Comparison of ENCODE assay signal across 15 mouse cellular contexts in genomic region chr12:75745697-75746290, GRCm38 (mm10). TPM values are rescaled to one million over a fixed set of nuclear protein-coding genes. Genes with fewer than 3 reads are reported as not detected.
DNase-seq lines count a peak whose midpoint lies in the region; ATAC-seq and TF ChIP-seq lines count a peak whose summit lies in the region.
"Had no signal": no experiment of that assay in that cellular context is flagged by ENCODE, and none has a peak within 500 bp of the region (broad histone marks: within the 10 kb centered on the region; RNA-seq: fewer than 3 reads in every experiment).

No protein-coding gene starts in this region.

- WGBS in heart, embryonic 14.5 days = 13% methylated on average over 14 of the region's 14 CpGs
- WGBS in liver, embryonic 13.5 days (ENCODE audit: insufficient replicate concordance) = 17% methylated on average over 14 of the region's 14 CpGs
- WGBS in hindbrain, postnatal 0 days = 74% methylated on average over 14 of the region's 14 CpGs
- 86% methylated on average over 14 of the region's 14 CpGs for WGBS in forebrain, embryonic 10.5 days

- no peaks in the 10 kb centered on the region for H3K79me2 ChIP-seq in MEL (ENCODE audit: control insufficient read depth, insufficient read depth, low read length, poor library complexity)

- no peak for TF ChIP-seq RAD21 in MEL (IDR thresholded peaks at IDR 0.05; ENCODE audit: low read depth, low read length)

- peak overlapping the region; percentile 62 for H3K27ac ChIP-seq in MEL (ENCODE audit: control insufficient read depth, low read depth, low read length)
- peak overlapping the region; percentile 32 to 62; a peak in 3 of 4 replicates for H3K27ac ChIP-seq in heart, embryonic 14.5 days (replicated peaks in 1 of 2; ENCODE audit: control insufficient read depth in 1 of 2, insufficient read depth in 1 of 2, low read depth in 2 of 2, low read length in 2 of 2)
- no peak overlapping the region for H3K27ac ChIP-seq in liver, embryonic 13.5 days
- no peak overlapping the region for H3K27ac ChIP-seq in hindbrain, postnatal 0 days
- H3K27ac ChIP-seq in forebrain, embryonic 10.5 days = no peak overlapping the region
- H3K27ac ChIP-seq: embryonic facial prominence, embryonic 12.5 days; midbrain, embryonic 10.5 days had no signal

- no peaks in the 10 kb centered on the region for H3K27me3 ChIP-seq in MEL (ENCODE audit: control insufficient read depth in 1 of 2, insufficient read depth in 2 of 2, low read length in 2 of 2)
- no peaks in the 10 kb centered on the region for H3K27me3 ChIP-seq in heart, embryonic 14.5 days (ENCODE audit: control insufficient read depth, insufficient read depth, low read length)
- no peaks in the 10 kb centered on the region for H3K27me3 ChIP-seq in liver, embryonic 13.5 days
- H3K27me3 ChIP-seq in hindbrain, postnatal 0 days (ENCODE audit: insufficient read depth, low read length) = no peaks in the 10 kb centered on the region
- H3K27me3 ChIP-seq in forebrain, embryonic 10.5 days (ENCODE audit: poor library complexity, severe bottlenecking) = peaks cover 12% of the 10 kb centered on the region
- H3K27me3 ChIP-seq: embryonic facial prominence, embryonic 12.5 days had no signal

- DNase-seq in heart, adult 11 months = peak; percentile 88
- no peak for DNase-seq in heart, postnatal 36 days
- DNase-seq in MEL (ENCODE audit: low read depth, low spot score) = peak; percentile 84
- peak; percentile 28 for DNase-seq in liver, embryonic 13.5 days
- DNase-seq in left cerebral cortex, adult 8-10 months (ENCODE audit: low spot score in 2 of 2) = no peak
- no peak for DNase-seq in hindbrain, postnatal 0 days (ENCODE audit: low spot score)
- no peak for DNase-seq in forebrain, embryonic 10.5 days (ENCODE audit: extremely low spot score, low spot score)
- DNase-seq: B cell, adult 2 months; cerebellum, adult 2 months; forebrain, postnatal 0 days; thymus, postnatal 14 days had no signal

- peak; percentile 86 to 88 for TF ChIP-seq EP300 in MEL (IDR thresholded peaks at IDR 0.05; ENCODE audit: low read depth in 1 of 2, low read length in 2 of 2)

- intact Hi-C loops in heart, postnatal 36 days (cut with DNase I) = no loop called here

- peak overlapping the region; percentile 19 to 40 for H3K4me3 ChIP-seq in MEL (ENCODE audit: control insufficient read depth in 1 of 2, insufficient read depth in 1 of 2, low read depth in 2 of 2, low read length in 2 of 2)
- H3K4me3 ChIP-seq in heart, embryonic 14.5 days (ENCODE audit: control insufficient read depth in 1 of 2, insufficient read depth in 1 of 2, low read depth in 1 of 2, low read length in 2 of 2) = no peak overlapping the region
- H3K4me3 ChIP-seq in liver, embryonic 13.5 days (replicated peaks) = no peak overlapping the region
- no peak overlapping the region for H3K4me3 ChIP-seq in hindbrain, postnatal 0 days (ENCODE audit: low read length)
- H3K4me3 ChIP-seq in forebrain, embryonic 10.5 days = no peak overlapping the region
- H3K4me3 ChIP-seq: embryonic facial prominence, embryonic 12.5 days; midbrain, embryonic 10.5 days had no signal

- peaks cover 5 to 16% of the 10 kb centered on the region in 2 experiments for H3K4me1 ChIP-seq in MEL (ENCODE audit: control insufficient read depth in 1 of 2, insufficient read depth in 2 of 2, low read length in 2 of 2)
- peaks cover 8 to 18% of the 10 kb centered on the region in 2 experiments for H3K4me1 ChIP-seq in heart, embryonic 14.5 days (ENCODE audit: control insufficient read depth in 2 of 2, insufficient read depth in 2 of 2, low read length in 2 of 2)
- H3K4me1 ChIP-seq in liver, embryonic 13.5 days (replicated peaks) = peaks cover 10% of the 10 kb centered on the region; the same call in 1 of the 2 replicates
- no peaks in the 10 kb centered on the region for H3K4me1 ChIP-seq in hindbrain, postnatal 0 days (ENCODE audit: insufficient read depth, low read length)
- H3K4me1 ChIP-seq in forebrain, embryonic 10.5 days = peaks cover 6% of the 10 kb centered on the region; the same call in 1 of the 2 replicates
- H3K4me1 ChIP-seq: embryonic facial prominence, embryonic 12.5 days; midbrain, embryonic 10.5 days had no signal

- H3K9me3 ChIP-seq in MEL (replicated peaks; ENCODE audit: insufficient read depth, low read length) = no peaks in the 10 kb centered on the region
- no peaks in the 10 kb centered on the region for H3K9me3 ChIP-seq in heart, embryonic 14.5 days (ENCODE audit: control insufficient read depth, low read length)
- no peaks in the 10 kb centered on the region for H3K9me3 ChIP-seq in liver, embryonic 13.5 days (replicated peaks)
- H3K9me3 ChIP-seq in hindbrain, postnatal 0 days (ENCODE audit: low read length) = no peaks in the 10 kb centered on the region
- no peaks in the 10 kb centered on the region for H3K9me3 ChIP-seq in forebrain, embryonic 10.5 days
- H3K9me3 ChIP-seq: embryonic facial prominence, embryonic 12.5 days; midbrain, embryonic 10.5 days had no signal

- TF ChIP-seq CTCF in MEL (IDR thresholded peaks at IDR 0.05 in 2 of 3, conservative IDR thresholded peaks at IDR 0.05 in 1 of 3; ENCODE audit: control insufficient read depth in 1 of 3, insufficient read depth in 1 of 3, low read depth in 2 of 3, low read length in 3 of 3, poor library complexity in 1 of 3, severe bottlenecking in 1 of 3) = no peak
- TF ChIP-seq CTCF in hindbrain, postnatal 0 days (IDR thresholded peaks at IDR 0.05; ENCODE audit: low read depth) = no peak

- H3K9ac ChIP-seq in MEL (ENCODE audit: control insufficient read depth, low read depth, low read length, poor library complexity, severe bottlenecking) = peak overlapping the region; percentile 19; the same call in 1 of the 2 replicates
- no peak overlapping the region for H3K9ac ChIP-seq in heart, embryonic 14.5 days (ENCODE audit: low read length)
- H3K9ac ChIP-seq in liver, embryonic 13.5 days = no peak overlapping the region
- H3K9ac ChIP-seq in hindbrain, postnatal 0 days (replicated peaks; ENCODE audit: low read length) = no peak overlapping the region
- H3K9ac ChIP-seq: embryonic facial prominence, embryonic 12.5 days; forebrain, postnatal 0 days had no signal

- TF ChIP-seq POLR2A in MEL (IDR thresholded peaks at IDR 0.05; ENCODE audit: control insufficient read depth in 1 of 2, insufficient read depth in 1 of 2, low read depth in 1 of 2, low read length in 2 of 2, poor library complexity in 1 of 2) = no peak

- peak overlapping the region; percentile 41 for H3K4me2 ChIP-seq in heart, embryonic 14.5 days (ENCODE audit: low read length)
- 0 out of 2 replicates have a peak overlapping the region, but pooled peaks have one; percentile 34 for H3K4me2 ChIP-seq in liver, embryonic 13.5 days
- H3K4me2 ChIP-seq in hindbrain, postnatal 0 days (ENCODE audit: low read depth, low read length) = no peak overlapping the region
- H3K4me2 ChIP-seq: embryonic facial prominence, embryonic 12.5 days had no signal

- H3K36me3 ChIP-seq in MEL (ENCODE audit: control insufficient read depth in 1 of 2, insufficient read depth in 2 of 2, low read length in 2 of 2) = peaks cover 0 to 9% of the 10 kb centered on the region in 2 experiments; a peak in 2 of 4 replicates
- H3K36me3 ChIP-seq in heart, embryonic 14.5 days (ENCODE audit: control insufficient read depth, insufficient read depth, low read length) = no peaks in the 10 kb centered on the region
- H3K36me3 ChIP-seq in liver, embryonic 13.5 days = no peaks in the 10 kb centered on the region
- no peaks in the 10 kb centered on the region for H3K36me3 ChIP-seq in hindbrain, postnatal 0 days (ENCODE audit: insufficient read depth, low read length)
- no peaks in the 10 kb centered on the region for H3K36me3 ChIP-seq in forebrain, embryonic 10.5 days (replicated peaks)
- H3K36me3 ChIP-seq: embryonic facial prominence, embryonic 12.5 days; midbrain, embryonic 10.5 days had no signal

- ATAC-seq in heart, embryonic 14.5 days (ENCODE audit: insufficient number of reproducible peaks, insufficient read depth, low FRiP score, low read depth) = peak; percentile 64; the same call in 1 of the 2 replicates
- ATAC-seq in liver, embryonic 13.5 days (ENCODE audit: low read depth) = peak; percentile 73
- ATAC-seq in hindbrain, postnatal 0 days = no peak
- ATAC-seq: forebrain, postnatal 0 days; intestine, embryonic 16.5 days had no signal

TF ChIP-seq in MEL, 35 proteins besides CTCF, POLR2A, EP300 and RAD21 (continues in another document):
- 0 out of 2 replicates have a peak, but pooled peaks have one; percentile 35 for TF ChIP-seq TAL1 (IDR thresholded peaks at IDR 0.05; ENCODE audit: low read length)
- peak; percentile 95 for TF ChIP-seq GATA1 (IDR thresholded peaks at IDR 0.05; ENCODE audit: low read depth, low read length)
- TF ChIP-seq ETS1 (IDR thresholded peaks at IDR 0.05; ENCODE audit: low read depth, low read length) = peak; percentile 90
- 0 out of 2 replicates have a peak, but pooled peaks have one; percentile 34 for TF ChIP-seq TBP (IDR thresholded peaks at IDR 0.05; ENCODE audit: low read depth, low read length)
- TF ChIP-seq SIN3A (IDR thresholded peaks at IDR 0.05; ENCODE audit: low read length) = peak; percentile 74
- TF ChIP-seq TCF12 (IDR thresholded peaks at IDR 0.05; ENCODE audit: low read depth, low read length) = peak; percentile 68
- TF ChIP-seq ELF1 (IDR thresholded peaks at IDR 0.05; ENCODE audit: low read depth, low read length) = peak; percentile 57
- no peak for TF ChIP-seq ZKSCAN1 (IDR thresholded peaks at IDR 0.05; ENCODE audit: low read depth, low read length)
- peak; percentile 64 for TF ChIP-seq MYB (IDR thresholded peaks at IDR 0.05; ENCODE audit: low read depth, low read length)
- peak; percentile 47 for TF ChIP-seq MAZ (IDR thresholded peaks at IDR 0.05; ENCODE audit: low read depth, low read length)
- no peak for TF ChIP-seq ZC3H11A (IDR thresholded peaks at IDR 0.05; ENCODE audit: low read depth, low read length)
- TF ChIP-seq MXI1 (IDR thresholded peaks at IDR 0.05; ENCODE audit: low read depth, low read length) = peak; percentile 53
- TF ChIP-seq KAT2A (conservative IDR thresholded peaks at IDR 0.05; ENCODE audit: low read depth, low read length) = no peak
- TF ChIP-seq CHD2 (IDR thresholded peaks at IDR 0.05; ENCODE audit: low read length) = peak; percentile 55

RNA-seq across cellular contexts. Expression of gene Sgpp1, which starts 10.3 kb away (rescaled TPM):
- 10 to 100 TPM; 19.8 to 20.4 TPM for total RNA-seq in heart, postnatal 36 days (2021)
- total RNA-seq in MEL (2012; rRNA removed) = 22.7 and 25.7 TPM in 2 replicates
- 10 to 100 TPM in 1 of 2 experiments, not detected in 1; 28.8 TPM for polyA plus RNA-seq in MEL (2012; ENCODE audit: insufficient read depth in 1 of 2, insufficient read length in 2 of 2, low read depth in 1 of 2, low replicate concordance in 2 of 2, missing spikeins in 1 of 2)
- 22.5 and 25.3 TPM in 2 replicates for polyA plus RNA-seq in heart, embryonic 14.5 days (2014; fragmentation: Nextera tagmentation; extraction: Ambion mirVana)
- 11.1 and 15.2 TPM in 2 replicates for polyA plus RNA-seq in liver, embryonic 13.5 days (2015; fragmentation: Nextera tagmentation; extraction: Ambion mirVana)
- total RNA-seq in left cerebral cortex, adult 8-10 months (2022) = 10 to 100 TPM; 30.8 to 34.6 (median 32.8) TPM
- 38.5 and 42.6 TPM in 2 replicates for total RNA-seq in hindbrain, postnatal 0 days (2014; rRNA removed)
- 15.7 and 16.3 TPM in 2 replicates for polyA plus RNA-seq in hindbrain, postnatal 0 days (2015; fragmentation: Nextera tagmentation; extraction: Ambion mirVana)
- polyA plus RNA-seq in forebrain, embryonic 10.5 days (2016; fragmentation: Nextera tagmentation; extraction: Ambion mirVana) = 5.5 and 5.8 TPM in 2 replicates

Comparison
In these comparisons a context has a peak if more than half of its experiments do, and no peak if none do; other contexts are left out.
1. DNase-seq: peak in heart, adult 11 months (single experiment), MEL (single experiment) and liver, embryonic 13.5 days (single experiment); none in heart, postnatal 36 days (0 of 2), left cerebral cortex, adult 8-10 months (0 of 2), hindbrain, postnatal 0 days (single experiment) and forebrain, embryonic 10.5 days (single experiment).
2. H3K27ac ChIP-seq: peak in MEL (single experiment) and heart, embryonic 14.5 days (2 of 2); none in liver, embryonic 13.5 days (single experiment), hindbrain, postnatal 0 days (single experiment) and forebrain, embryonic 10.5 days (single experiment).
3. H3K4me3 ChIP-seq: peak in MEL (2 of 2); none in heart, embryonic 14.5 days (0 of 2), liver, embryonic 13.5 days (single experiment), hindbrain, postnatal 0 days (single experiment) and forebrain, embryonic 10.5 days (single experiment).